ENCODE assay signal across 8 mouse cellular contexts in genomic region chr2:83725796-83726195, GRCm38 (mm10). TPM values are rescaled to one million over a fixed set of nuclear protein-coding genes. Genes with fewer than 3 reads are reported as not detected.
A peak's percentile ranks its signal among the peaks of the same experiment; 100 is the strongest.
DNase-seq lines count a peak whose midpoint lies in the region; ATAC-seq lines count a peak whose summit lies in the region.
"Had no signal": no experiment of that assay in that cellular context is flagged by ENCODE, and none has a peak within 500 bp of the region (broad histone marks: within the 10 kb centered on the region; RNA-seq: fewer than 3 reads in every experiment).

No protein-coding gene starts in this region.

- DNase-seq in lung, postnatal 25 days (ENCODE audit: low spot score), result no peak
- no peak for DNase-seq in forebrain, embryonic 11.5 days (ENCODE audit: low spot score)

- no peak overlapping the region for H3K27ac ChIP-seq in lung, embryonic 15.5 days
- H3K27ac ChIP-seq in forebrain, embryonic 11.5 days (ENCODE audit: low read depth, low read length), result no peak overlapping the region
- no peak overlapping the region for H3K27ac ChIP-seq in limb, embryonic 12.5 days
- H3K27ac ChIP-seq in stomach, embryonic 14.5 days (ENCODE audit: low read length), result no peak overlapping the region

- 59% methylated on average over 4 of the region's 4 CpGs for WGBS in lung, embryonic 15.5 days
- WGBS in forebrain, embryonic 11.5 days, result 71% methylated on average over 4 of the region's 4 CpGs
- whole genome bisulfite sequencing in limb, embryonic 12.5 days, result 67% methylated on average over 4 of the region's 4 CpGs
- 61% methylated on average over 4 of the region's 4 CpGs for WGBS in stomach, embryonic 14.5 days

- no peaks in the 10 kb centered on the region for H3K36me3 ChIP-seq in lung, embryonic 15.5 days
- H3K36me3 ChIP-seq in forebrain, embryonic 11.5 days (ENCODE audit: control insufficient read depth, insufficient read depth, low read length), result no peaks in the 10 kb centered on the region
- H3K36me3 ChIP-seq in limb, embryonic 12.5 days, result 0 out of 2 replicates have a peak, but pooled peaks cover 3% of the 10 kb centered on the region
- H3K36me3 ChIP-seq in stomach, embryonic 14.5 days (ENCODE audit: control insufficient read depth, insufficient read depth, low read length), result no peaks in the 10 kb centered on the region; the same call in 1 of the 2 replicates

- no peaks in the 10 kb centered on the region for H3K9me3 ChIP-seq in lung, embryonic 15.5 days
- H3K9me3 ChIP-seq in forebrain, embryonic 11.5 days (ENCODE audit: control insufficient read depth, low read length), result no peaks in the 10 kb centered on the region
- no peaks in the 10 kb centered on the region for H3K9me3 ChIP-seq in limb, embryonic 12.5 days
- no peaks in the 10 kb centered on the region for H3K9me3 ChIP-seq in stomach, embryonic 14.5 days (ENCODE audit: control insufficient read depth, low read depth, low read length)

- no peak for ATAC-seq in lung, embryonic 15.5 days (ENCODE audit: borderline replicate concordance, extremely low read depth, low FRiP score, low TSS enrichment)
- no peak for ATAC-seq in forebrain, embryonic 11.5 days (replicated peaks; ENCODE audit: low FRiP score)
- ATAC-seq in limb, embryonic 12.5 days (ENCODE audit: insufficient number of reproducible peaks, insufficient read depth, low FRiP score, low TSS enrichment, low read depth), result no peak
- no peak for ATAC-seq in stomach, embryonic 14.5 days (ENCODE audit: insufficient number of reproducible peaks, insufficient read depth, low FRiP score, low read depth)
- no peak for ATAC-seq in megakaryocyte progenitor cell, adult 5-6 weeks (replicated peaks; ENCODE audit: poor library complexity)
- no peak for ATAC-seq in erythroid progenitor cell, adult 5-6 weeks (replicated peaks; ENCODE audit: low FRiP score, poor library complexity, severe bottlenecking)
- ATAC-seq: inflammation-experienced regulatory T-cells, adult 6 months had no signal

- H3K4me2 ChIP-seq in lung, embryonic 15.5 days, result peak overlapping the region; percentile 66
- peak overlapping the region; percentile 79 for H3K4me2 ChIP-seq in forebrain, embryonic 11.5 days (ENCODE audit: low read depth, low read length, severe bottlenecking)
- peak overlapping the region; percentile 69 for H3K4me2 ChIP-seq in limb, embryonic 12.5 days
- peak overlapping the region; percentile 58 for H3K4me2 ChIP-seq in stomach, embryonic 14.5 days (replicated peaks; ENCODE audit: low read depth, low read length)

- H3K27me3 ChIP-seq in lung, embryonic 15.5 days, result no peaks in the 10 kb centered on the region
- no peaks in the 10 kb centered on the region for H3K27me3 ChIP-seq in forebrain, embryonic 11.5 days (ENCODE audit: control insufficient read depth, insufficient read depth, low read length)
- no peaks in the 10 kb centered on the region for H3K27me3 ChIP-seq in limb, embryonic 12.5 days
- no peaks in the 10 kb centered on the region for H3K27me3 ChIP-seq in stomach, embryonic 14.5 days (ENCODE audit: control insufficient read depth, insufficient read depth, low read length)

- H3K4me3 ChIP-seq in lung, embryonic 15.5 days, result peak overlapping the region; percentile 79
- H3K4me3 ChIP-seq in forebrain, embryonic 11.5 days (ENCODE audit: low read depth, low read length), result peak overlapping the region; percentile 72
- H3K4me3 ChIP-seq in limb, embryonic 12.5 days (replicated peaks), result peak overlapping the region; percentile 88
- peak overlapping the region; percentile 89 for H3K4me3 ChIP-seq in stomach, embryonic 14.5 days (ENCODE audit: low read depth, low read length)

- H3K9ac ChIP-seq in lung, embryonic 15.5 days, result no peak overlapping the region
- no peak overlapping the region for H3K9ac ChIP-seq in forebrain, embryonic 11.5 days (ENCODE audit: low read length)
- no peak overlapping the region for H3K9ac ChIP-seq in limb, embryonic 12.5 days (replicated peaks)
- H3K9ac ChIP-seq in stomach, embryonic 14.5 days (replicated peaks; ENCODE audit: low read depth, low read length), result no peak overlapping the region

- H3K4me1 ChIP-seq in lung, embryonic 15.5 days, result peaks cover 40% of the 10 kb centered on the region
- 0 out of 2 replicates have a peak, but pooled peaks cover 2% of the 10 kb centered on the region for H3K4me1 ChIP-seq in forebrain, embryonic 11.5 days (replicated peaks; ENCODE audit: control insufficient read depth, insufficient read depth, low read length)
- peaks cover 28% of the 10 kb centered on the region for H3K4me1 ChIP-seq in limb, embryonic 12.5 days (replicated peaks)
- H3K4me1 ChIP-seq in stomach, embryonic 14.5 days (ENCODE audit: control insufficient read depth, insufficient read depth, low read length), result peaks cover 14% of the 10 kb centered on the region; the same call in 1 of the 2 replicates

RNA-seq across cellular contexts. Expression of gene Itgav, which starts 1.6 kb away (rescaled TPM):
- 64.4 and 64.8 TPM in 2 replicates for polyA plus RNA-seq in lung, embryonic 15.5 days (2015; fragmentation: Nextera tagmentation; extraction: Ambion mirVana)
- polyA plus RNA-seq in forebrain, embryonic 11.5 days (2014; fragmentation: Nextera tagmentation; extraction: Ambion mirVana), result 43.8 and 48.3 TPM in 2 replicates
- 74.0 and 78.7 TPM in 2 replicates for polyA plus RNA-seq in limb, embryonic 12.5 days (2016; fragmentation: Nextera tagmentation; extraction: Ambion mirVana)
- 96.2 and 106 TPM in 2 replicates for polyA plus RNA-seq in stomach, embryonic 14.5 days (2014; fragmentation: Nextera tagmentation; extraction: Ambion mirVana)
- 23.4 and 30.9 TPM in 2 replicates for total RNA-seq in megakaryocyte progenitor cell, adult 5-6 weeks (2015)
- 9.5 and 20.9 TPM in 2 replicates for total RNA-seq in megakaryocyte progenitor cell, adult 5-6 weeks (2017)
- total RNA-seq in erythroid progenitor cell, adult 5-6 weeks (2015; ENCODE audit: low replicate concordance), result 2.9 and 9.0 TPM in 2 replicates
- total RNA-seq in erythroid progenitor cell, adult 5-6 weeks (2017; ENCODE audit: low replicate concordance), result 5.3 and 23.5 TPM in 2 replicates
